Mouse (Mus musculus) hindbrain, embryonic 10.5 days (tissue): ENCODE data around the gene Erc2. TPM values are rescaled to one million over a fixed set of nuclear protein-coding genes. Genes with fewer than 3 reads are reported as not detected.

ENCODE experiments used
- DNase-seq: peaks from one replicate; pipeline ENCODE4 v3.0.0-alpha.2; 2017; ENCODE audit warnings: low spot score
- H3K27ac ChIP-seq: fragments of 300-500 bp; sonication (generic); 2 replicates; pipeline ENCODE4 v1.5.1; 2016; ENCODE audit warnings: mild to moderate bottlenecking, moderate library complexity
- H3K27me3 ChIP-seq: fragments of 300-500 bp; sonication (generic); 2 replicates; pipeline ENCODE4 v1.6.1; 2016; ENCODE audit warnings: mild to moderate bottlenecking; ENCODE audit not compliant: poor library complexity, insufficient read depth, severe bottlenecking
- H3K36me3 ChIP-seq: fragments of 300-500 bp; sonication (generic); 2 replicates; pipeline ENCODE4 v1.6.1; 2016; ENCODE audit warnings: mild to moderate bottlenecking, moderate library complexity
- H3K4me1 ChIP-seq: fragments of 300-500 bp; sonication (generic); replicated peaks from 2 replicates; pipeline ENCODE4 v1.6.1; 2016; ENCODE audit warnings: mild to moderate bottlenecking
- H3K4me3 ChIP-seq: fragments of 300-500 bp; sonication (generic); 2 replicates; pipeline ENCODE4 v1.5.1; 2016; ENCODE audit warnings: mild to moderate bottlenecking, moderate library complexity
- H3K9me3 ChIP-seq: fragments of 300-500 bp; sonication (generic); 2 replicates; pipeline ENCODE4 v1.6.1; 2016; ENCODE audit warnings: mild to moderate bottlenecking, moderate library complexity
- WGBS: fragments of 180-500 bp; shearing (Covaris S2); methylation state at CpG from one replicate; pipeline ENCODE4 v1.1.7; 2016; 5-methylcytosine and 5-hydroxymethylcytosine counted together
- polyA plus RNA-seq: library from polyadenylated mRNA; unstranded; fragments of >200 nt; fragmentation: Nextera tagmentation; extraction: Ambion mirVana; gene quantifications from 2 replicates; pipeline ENCODE4 v1.2.1, GENCODE M21; 2016

Gene Erc2
- polyA plus RNA-seq, 1 experiment from 2014 or later, result 15.3 TPM

DNA sequence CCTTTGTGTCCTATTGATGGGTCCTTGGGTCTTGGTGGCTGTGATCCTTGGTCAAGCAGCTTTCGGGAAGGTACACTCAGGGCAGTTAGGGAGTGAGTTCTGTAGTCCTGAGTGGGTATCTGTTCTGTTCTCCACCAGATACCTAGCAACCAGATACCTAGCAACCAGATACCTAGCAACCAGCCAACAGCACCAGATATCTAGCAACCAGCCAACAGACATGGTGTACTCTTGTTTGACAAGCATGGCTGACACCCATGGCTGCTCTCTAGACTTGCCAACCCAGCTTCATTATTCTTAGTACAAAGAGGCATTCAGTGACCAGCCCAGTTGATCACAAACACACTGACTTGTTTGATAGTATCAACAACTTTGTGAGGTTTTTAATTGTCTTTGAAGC, 469.1 kb downstream of the Erc2 start:
- no peaks in the 10 kb centered on the region for H3K36me3 ChIP-seq
- 86% methylated on average over 1 of the region's 1 CpGs for WGBS
- H3K27ac ChIP-seq, result no peak overlapping the region
- H3K27me3 ChIP-seq, result no peaks in the 10 kb centered on the region
- H3K4me1 ChIP-seq, result no peaks in the 10 kb centered on the region
- no peak for DNase-seq
- no peak overlapping the region for H3K4me3 ChIP-seq
- no peaks in the 10 kb centered on the region for H3K9me3 ChIP-seq

DNA sequence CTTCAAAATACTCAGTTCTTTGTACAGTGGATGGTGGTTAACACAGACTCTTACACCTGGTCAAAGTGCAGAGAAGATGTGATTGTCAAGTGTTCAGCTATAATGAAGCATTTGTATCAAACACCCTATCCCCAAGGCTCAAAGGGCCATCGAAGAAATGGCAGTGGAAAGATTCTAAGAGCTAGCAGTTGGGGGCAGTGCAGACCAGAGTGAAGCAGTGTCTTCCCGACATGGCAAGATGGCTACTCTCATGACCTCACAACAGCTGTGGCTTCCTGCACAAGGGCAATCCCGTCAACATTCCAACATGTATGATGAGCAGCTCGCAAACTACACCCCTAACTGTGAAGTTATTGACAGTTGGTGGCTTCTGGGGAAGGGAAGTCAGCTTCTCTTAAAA, 471.0 kb downstream of the Erc2 start:
- Histone ChIP-seq H3K27me3 (no peaks in the 10 kb centered on the region), H3K9me3 (no peaks in the 10 kb centered on the region), H3K4me1 (no peaks in the 10 kb centered on the region), H3K36me3 (no peaks in the 10 kb centered on the region), H3K27ac (no peak overlapping the region), H3K4me3 (no peak overlapping the region)
- DNase-seq, result peak; percentile 7
- WGBS, result 65% methylated on average over 4 of the region's 4 CpGs

DNA sequence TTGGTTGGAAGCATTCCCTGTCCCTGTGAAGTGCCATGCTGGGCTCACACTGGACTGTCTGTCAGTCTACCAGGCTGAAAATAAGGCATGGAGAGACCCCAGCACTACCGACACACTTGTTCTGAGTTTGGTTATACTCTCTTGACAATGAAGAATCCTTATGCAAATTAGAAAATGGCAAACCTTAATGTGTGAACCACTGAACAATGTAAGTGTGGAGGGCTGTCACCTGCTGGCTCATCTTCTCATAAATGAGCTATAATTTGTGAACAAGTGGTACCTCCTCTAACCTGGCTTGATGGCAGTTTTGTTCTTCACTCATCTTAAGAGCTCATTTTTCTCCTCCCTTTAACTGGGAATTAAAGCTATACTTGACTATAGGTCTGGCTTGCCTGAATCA, 471.7 kb downstream of the Erc2 start:
- 91% methylated on average over 1 of the region's 1 CpGs for WGBS
- Histone ChIP-seq H3K27ac (no peak overlapping the region), H3K27me3 (no peaks in the 10 kb centered on the region), H3K36me3 (no peaks in the 10 kb centered on the region), H3K4me3 (no peak overlapping the region), H3K4me1 (no peaks in the 10 kb centered on the region), H3K9me3 (no peaks in the 10 kb centered on the region)
- no peak for DNase-seq

DNA sequence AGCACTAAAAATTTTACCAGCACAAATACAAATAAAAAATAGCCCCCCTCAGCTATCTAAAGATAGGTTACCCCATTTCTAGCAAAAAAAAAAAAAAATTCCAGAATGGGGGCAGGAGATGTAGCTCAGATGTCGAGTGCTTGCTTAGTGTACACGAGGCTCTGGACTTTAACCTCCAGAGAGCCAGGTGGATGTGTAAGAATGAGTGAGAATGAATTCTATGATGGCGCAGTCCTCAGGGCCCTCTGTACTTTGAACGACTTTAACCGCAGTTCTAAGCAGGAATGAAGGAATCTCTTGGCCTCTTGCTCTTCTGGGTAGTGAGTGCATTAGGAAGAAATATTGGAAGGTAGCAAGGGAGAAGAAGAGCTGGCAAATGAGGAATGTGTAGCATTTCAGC, 476.9 kb downstream of the Erc2 start:
- H3K4me3 ChIP-seq, result no peak overlapping the region
- H3K36me3 ChIP-seq, result no peaks in the 10 kb centered on the region
- no peak for DNase-seq
- 92% methylated on average over 5 of the region's 5 CpGs for WGBS
- no peak overlapping the region for H3K27ac ChIP-seq
- H3K4me1 ChIP-seq, result no peaks in the 10 kb centered on the region
- no peaks in the 10 kb centered on the region for H3K9me3 ChIP-seq
- no peaks in the 10 kb centered on the region for H3K27me3 ChIP-seq

DNA sequence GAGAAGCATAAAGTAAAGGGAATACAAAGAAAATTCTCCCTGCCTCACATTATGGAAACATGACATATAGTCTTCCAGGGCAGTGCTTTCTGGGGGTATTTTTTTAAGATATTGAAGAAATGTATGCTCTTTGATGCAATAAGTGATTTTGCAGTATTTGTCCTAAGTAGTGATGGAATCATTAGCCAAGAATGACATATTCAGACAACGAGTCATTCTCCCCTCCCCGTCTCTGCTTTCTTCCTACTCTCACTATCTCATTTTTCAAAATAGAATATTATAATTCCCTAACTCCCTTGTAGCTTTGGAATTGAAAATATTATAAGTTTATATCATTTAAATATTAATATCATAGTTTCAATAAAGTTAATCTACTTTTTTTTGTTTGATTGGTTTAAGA, 490.9 kb downstream of the Erc2 start:
- H3K27me3 ChIP-seq, result no peaks in the 10 kb centered on the region
- WGBS, result 93% methylated on average over 2 of the region's 2 CpGs
- H3K4me1 ChIP-seq, result no peaks in the 10 kb centered on the region
- no peak for DNase-seq
- no peaks in the 10 kb centered on the region for H3K36me3 ChIP-seq
- H3K27ac ChIP-seq, result no peak overlapping the region
- H3K4me3 ChIP-seq, result no peak overlapping the region
- H3K9me3 ChIP-seq, result no peaks in the 10 kb centered on the region

DNA sequence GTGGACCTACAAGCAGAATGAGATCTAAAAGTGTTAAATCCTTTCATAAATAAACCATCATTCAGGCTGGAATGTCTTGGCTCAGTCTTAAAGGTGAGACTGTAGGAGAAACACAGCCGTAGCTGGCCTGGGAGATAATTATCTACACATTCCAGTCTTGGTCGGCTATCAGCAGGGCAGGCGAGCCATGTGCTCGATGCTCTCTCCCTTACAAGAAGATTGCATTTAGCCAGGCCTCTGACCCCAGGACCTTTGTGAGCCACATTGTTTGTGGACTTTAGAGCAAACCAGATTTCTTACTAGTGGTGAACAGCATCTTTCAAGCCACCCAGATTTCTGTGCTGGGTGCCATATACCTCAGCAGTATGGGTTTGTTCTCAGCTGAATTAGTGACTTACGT, 498.6 kb downstream of the Erc2 start:
- Histone ChIP-seq H3K9me3 (peaks cover 6% of the 10 kb centered on the region; the same call in 1 of the 2 replicates), H3K4me1 (no peaks in the 10 kb centered on the region), H3K36me3 (0 out of 2 replicates have a peak, but pooled peaks cover 7% of the 10 kb centered on the region), H3K27ac (no peak overlapping the region), H3K4me3 (no peak overlapping the region), H3K27me3 (no peaks in the 10 kb centered on the region)
- 63% methylated on average over 5 of the region's 5 CpGs for WGBS
- DNase-seq, result peak; percentile 13

DNA sequence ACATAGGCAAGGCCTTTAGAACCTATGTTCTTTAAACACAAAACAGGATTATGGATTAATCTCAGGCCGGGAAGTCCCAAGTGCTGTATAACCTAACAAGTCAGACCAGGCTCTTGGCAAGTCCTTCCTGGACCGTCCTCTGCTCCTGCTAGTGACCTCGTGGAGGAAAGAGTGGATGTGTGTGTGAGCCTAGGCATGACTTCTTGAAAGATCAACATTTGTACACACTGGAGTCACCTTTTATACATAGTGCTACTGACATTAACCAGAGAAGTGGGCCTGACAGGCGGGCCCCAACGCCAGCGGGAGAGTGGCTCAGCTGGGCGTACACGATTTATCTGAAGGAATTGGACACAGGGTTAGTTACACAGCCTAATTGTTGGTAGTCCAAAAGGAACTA, 504.6 kb downstream of the Erc2 start:
- Histone ChIP-seq H3K27ac (no peak overlapping the region), H3K27me3 (no peaks in the 10 kb centered on the region), H3K9me3 (no peaks in the 10 kb centered on the region), H3K4me1 (no peaks in the 10 kb centered on the region), H3K36me3 (no peaks in the 10 kb centered on the region), H3K4me3 (no peak overlapping the region)
- 92% methylated on average over 8 of the region's 8 CpGs for WGBS
- DNase-seq, result no peak

DNA sequence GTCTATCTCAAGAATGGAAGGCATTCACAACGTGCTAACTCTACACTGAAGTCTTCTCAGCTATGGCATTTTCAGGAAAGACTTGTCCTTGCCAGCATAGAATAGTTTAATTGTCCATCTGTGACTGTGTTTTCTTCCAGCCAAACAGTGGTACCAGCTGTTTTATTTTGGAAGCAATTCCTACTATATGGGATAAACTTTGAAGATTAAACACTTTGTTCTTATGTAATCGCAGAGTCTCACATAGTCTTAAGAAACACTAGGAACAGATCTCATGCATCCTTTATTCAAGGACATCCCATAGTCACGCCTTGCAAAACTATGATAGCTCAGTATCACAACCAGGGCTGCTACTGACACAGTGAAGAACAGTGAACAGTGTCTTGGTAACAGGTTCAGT, 506.8 kb downstream of the Erc2 start:
- Histone ChIP-seq H3K9me3 (no peaks in the 10 kb centered on the region), H3K4me1 (no peaks in the 10 kb centered on the region), H3K27ac (no peak overlapping the region), H3K36me3 (no peaks in the 10 kb centered on the region), H3K27me3 (no peaks in the 10 kb centered on the region), H3K4me3 (no peak overlapping the region)
- 86% methylated on average over 3 of the region's 3 CpGs for WGBS
- DNase-seq, result no peak

DNA sequence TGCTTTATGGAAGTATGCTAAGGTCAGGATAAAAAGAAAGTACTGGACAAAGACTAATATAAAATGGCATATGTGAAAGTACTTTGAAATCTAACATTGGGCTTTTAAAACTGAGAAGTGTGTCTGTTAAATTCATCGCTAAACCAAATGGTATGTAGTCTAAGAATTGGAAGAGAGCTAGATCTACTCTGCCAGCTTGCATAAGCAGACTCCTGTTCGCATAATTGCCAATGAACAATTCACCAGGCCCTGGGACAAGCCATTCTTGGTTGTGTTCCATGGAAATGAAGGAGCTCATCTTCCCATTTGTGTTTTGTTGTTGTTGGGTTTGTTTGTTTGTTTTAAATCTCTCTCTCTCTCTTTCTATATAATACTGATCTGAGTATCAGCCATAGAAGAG, 521.8 kb downstream of the Erc2 start:
- Histone ChIP-seq H3K27me3 (no peaks in the 10 kb centered on the region), H3K4me1 (no peaks in the 10 kb centered on the region), H3K9me3 (no peaks in the 10 kb centered on the region), H3K27ac (no peak overlapping the region), H3K36me3 (no peaks in the 10 kb centered on the region), H3K4me3 (no peak overlapping the region)
- WGBS, result 88% methylated on average over 2 of the region's 2 CpGs
- DNase-seq, result no peak

DNA sequence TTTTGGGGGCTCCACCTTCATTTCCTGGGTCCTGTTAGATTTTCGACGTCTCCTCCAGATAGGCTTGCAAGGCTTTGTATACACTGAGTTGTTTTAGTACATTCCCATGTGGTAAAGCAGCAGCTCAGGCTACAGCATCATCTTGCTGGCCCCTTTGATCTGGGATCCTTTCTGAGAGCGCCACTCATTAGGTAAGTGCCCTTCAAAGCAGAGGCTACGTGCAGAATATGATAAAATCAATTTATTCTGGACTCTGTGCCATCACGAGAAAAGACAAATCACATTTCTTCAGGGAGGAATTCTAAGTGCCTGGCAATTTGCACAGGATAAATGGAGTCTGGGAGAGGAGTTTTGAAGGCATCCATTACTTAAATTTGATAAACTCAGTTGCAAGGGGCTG, 525.0 kb downstream of the Erc2 start:
- no peaks in the 10 kb centered on the region for H3K27me3 ChIP-seq
- no peak overlapping the region for H3K4me3 ChIP-seq
- no peaks in the 10 kb centered on the region for H3K36me3 ChIP-seq
- DNase-seq, result no peak
- H3K9me3 ChIP-seq, result no peaks in the 10 kb centered on the region
- H3K27ac ChIP-seq, result no peak overlapping the region
- no peaks in the 10 kb centered on the region for H3K4me1 ChIP-seq
- WGBS, result 74% methylated on average over 5 of the region's 5 CpGs

DNA sequence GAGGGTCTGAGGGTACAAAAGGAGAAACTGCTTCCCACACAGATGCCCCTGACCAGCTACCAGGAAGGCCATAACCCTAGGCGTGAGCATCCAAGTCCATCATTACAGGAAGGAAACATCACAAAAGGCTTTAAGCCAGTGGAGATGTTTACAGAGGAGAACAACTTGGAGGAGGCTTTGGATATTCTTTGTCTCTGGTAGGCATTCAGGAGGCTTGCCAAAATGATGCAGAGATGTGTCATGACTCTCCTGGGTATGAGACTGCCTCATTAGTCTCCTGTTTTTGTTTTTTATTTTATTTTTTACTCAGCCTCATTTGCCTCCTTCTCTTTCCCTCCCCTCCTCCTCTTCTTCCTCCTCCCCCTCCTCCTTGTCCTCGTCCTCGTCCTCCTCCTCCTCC, 528.7 kb downstream of the Erc2 start:
- Histone ChIP-seq H3K27ac (no peak overlapping the region), H3K4me3 (no peak overlapping the region), H3K4me1 (no peaks in the 10 kb centered on the region), H3K36me3 (no peaks in the 10 kb centered on the region), H3K27me3 (no peaks in the 10 kb centered on the region), H3K9me3 (no peaks in the 10 kb centered on the region)
- DNase-seq, result no peak
- WGBS, result 87% methylated on average over 3 of the region's 3 CpGs

DNA sequence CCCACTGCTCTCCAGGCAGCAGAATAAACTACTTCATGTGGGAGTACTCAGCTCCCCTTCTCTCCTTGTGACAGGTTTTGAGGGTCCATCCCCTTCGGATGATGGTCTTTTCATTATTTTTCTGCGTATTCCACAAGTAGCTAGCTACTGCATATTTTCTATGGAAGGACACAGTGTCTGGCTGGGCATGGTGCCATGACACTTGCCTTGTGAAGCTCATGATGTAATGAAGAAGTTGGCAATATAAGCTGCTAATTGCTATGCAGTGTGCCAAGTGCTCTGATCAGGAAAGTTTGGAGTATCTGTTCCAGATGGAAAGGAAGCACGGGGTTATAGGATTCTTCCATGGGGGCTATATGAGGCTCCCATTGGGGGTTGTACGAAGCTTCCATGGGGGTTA, 533.5 kb downstream of the Erc2 start:
- H3K4me3 ChIP-seq, result no peak overlapping the region
- H3K4me1 ChIP-seq, result no peaks in the 10 kb centered on the region
- no peak overlapping the region for H3K27ac ChIP-seq
- DNase-seq, result no peak
- no peaks in the 10 kb centered on the region for H3K36me3 ChIP-seq
- H3K27me3 ChIP-seq, result no peaks in the 10 kb centered on the region
- 88% methylated on average over 4 of the region's 4 CpGs for WGBS
- H3K9me3 ChIP-seq, result no peaks in the 10 kb centered on the region

DNA sequence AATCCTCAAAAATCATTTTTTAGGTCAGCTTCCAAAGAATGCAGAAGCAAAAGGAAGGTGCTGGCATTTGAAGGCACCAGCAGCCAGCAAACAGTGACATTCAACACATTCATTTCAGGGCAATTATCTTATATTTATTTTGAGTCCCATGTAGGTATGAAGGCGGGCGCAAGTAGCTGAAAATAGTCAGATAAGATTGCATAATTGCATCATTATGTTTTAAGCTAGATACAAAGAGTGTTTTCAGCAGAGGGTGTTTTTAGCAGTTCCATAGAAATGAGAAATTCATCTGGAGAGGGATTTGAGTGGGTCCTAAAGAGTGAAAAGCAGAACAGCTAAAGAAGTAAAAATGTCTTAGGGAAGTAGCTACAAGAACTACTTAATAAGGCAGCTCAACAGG, 538.6 kb downstream of the Erc2 start:
- Histone ChIP-seq H3K9me3 (no peaks in the 10 kb centered on the region), H3K36me3 (no peaks in the 10 kb centered on the region), H3K4me3 (no peak overlapping the region), H3K4me1 (peaks cover 16% of the 10 kb centered on the region), H3K27me3 (no peaks in the 10 kb centered on the region), H3K27ac (no peak overlapping the region)
- no peak for DNase-seq
- WGBS, result 86% methylated on average over 2 of the region's 2 CpGs

DNA sequence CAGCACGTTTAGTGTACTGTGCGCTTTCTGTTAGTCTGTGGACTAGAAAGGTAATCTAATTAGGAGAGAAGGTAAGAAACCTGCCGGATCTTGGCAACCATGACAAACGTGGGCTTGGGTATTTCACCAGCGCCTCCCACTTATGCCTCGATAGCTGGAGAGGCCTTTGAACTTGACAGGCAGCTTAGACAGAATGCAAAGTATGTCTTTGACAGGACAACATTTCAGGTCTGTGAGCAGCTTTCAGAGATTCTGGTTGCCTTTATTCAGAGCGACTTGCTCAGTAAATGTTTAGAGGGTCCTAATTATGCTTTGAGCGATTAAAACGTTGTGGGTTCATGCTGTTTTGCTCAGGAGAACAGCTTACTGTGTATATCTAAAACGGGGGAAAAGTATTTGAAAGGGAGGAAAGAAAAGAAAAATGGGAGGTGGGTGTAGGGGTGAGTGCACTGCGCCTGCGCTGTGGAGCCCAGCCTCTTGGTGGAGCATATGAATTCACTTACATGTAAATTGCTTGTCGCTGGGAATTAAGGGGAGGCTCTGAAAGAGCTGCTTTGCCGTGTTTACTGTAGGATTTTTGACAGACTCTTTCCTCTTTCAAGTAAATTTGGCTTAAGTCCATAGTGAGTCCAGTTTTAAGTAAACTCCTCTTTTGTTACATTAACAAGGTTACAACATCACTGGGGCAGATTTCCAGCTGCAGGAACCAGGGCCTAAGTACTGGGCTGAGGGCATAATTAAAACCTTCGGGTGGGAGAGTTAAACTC, 542.6 kb downstream of the Erc2 start:
- WGBS, result 56% methylated on average over 15 of the region's 15 CpGs

More for the DNA sequence above, 542.6 kb downstream of the Erc2 start:
- no peaks in the 10 kb centered on the region for H3K27me3 ChIP-seq
- peak; percentile 27 for DNase-seq
- H3K4me3 ChIP-seq, result no peak overlapping the region
- no peaks in the 10 kb centered on the region for H3K9me3 ChIP-seq
- H3K27ac ChIP-seq, result 0 out of 2 replicates have a peak overlapping the region, but pooled peaks have one; percentile 45
- H3K36me3 ChIP-seq, result no peaks in the 10 kb centered on the region
- peaks cover 18% of the 10 kb centered on the region for H3K4me1 ChIP-seq
